Mouse (Mus musculus) midbrain, postnatal 0 days (tissue): ENCODE data around the gene Casd1. TPM values are rescaled to one million over a fixed set of nuclear protein-coding genes. Genes with fewer than 3 reads are reported as not detected.

ENCODE experiments used
- ATAC-seq: fragments of 200-750 bp; cut with Nextera tagmentation; 2 replicates; pipeline ENCODE4 v1.8.0; 2017; ENCODE audit warnings: moderate number of reproducible peaks, mild to moderate bottlenecking, moderate TSS enrichment, moderate library complexity; ENCODE audit not compliant: low FRiP score
- DNase-seq: peaks from one replicate; pipeline ENCODE4 v3.0.0-alpha.2; 2015; ENCODE audit warnings: low spot score
- H3K27ac ChIP-seq: fragments of 300-500 bp; sonication (generic); 2 replicates; pipeline ENCODE4 v1.5.1; 2014; ENCODE audit warnings: low read depth, mild to moderate bottlenecking, low read length, mixed read lengths
- H3K27me3 ChIP-seq: fragments of 300-500 bp; sonication (generic); 2 replicates; pipeline ENCODE4 v1.6.1; 2014; ENCODE audit warnings: low read length, control low read depth, mixed read lengths; ENCODE audit not compliant: insufficient read depth
- H3K36me3 ChIP-seq: fragments of 300-500 bp; sonication (generic); 2 replicates; pipeline ENCODE4 v1.6.1; 2014; ENCODE audit warnings: low read length, control low read depth, mixed read lengths; ENCODE audit not compliant: insufficient read depth
- H3K4me1 ChIP-seq: fragments of 300-500 bp; sonication (generic); 2 replicates; pipeline ENCODE4 v1.6.1; 2014; ENCODE audit warnings: mild to moderate bottlenecking, control low read depth, antibody characterized with exemption, low read length, mixed read lengths; ENCODE audit not compliant: insufficient read depth
- H3K4me2 ChIP-seq: fragments of 300-500 bp; sonication (generic); 2 replicates; pipeline ENCODE4 v1.6.1; 2014; ENCODE audit warnings: low read depth, mild to moderate bottlenecking, low read length, mixed read lengths; ENCODE audit not compliant: poor library complexity, severe bottlenecking
- H3K4me3 ChIP-seq: fragments of 300-500 bp; sonication (generic); 2 replicates; pipeline ENCODE4 v1.5.1; 2014; ENCODE audit warnings: low read depth, mild to moderate bottlenecking, low read length, moderate library complexity
- H3K9ac ChIP-seq: fragments of 300-500 bp; sonication (generic); replicated peaks from 2 replicates; pipeline ENCODE4 v1.6.1; 2014; ENCODE audit warnings: mild to moderate bottlenecking, low read length, moderate library complexity, mixed read lengths; ENCODE audit not compliant: poor library complexity, severe bottlenecking
- H3K9me3 ChIP-seq: fragments of 300-500 bp; sonication (generic); 2 replicates; pipeline ENCODE4 v1.6.1; 2016; ENCODE audit warnings: low read length, control low read depth
- CTCF ChIP-seq: IDR thresholded peaks from 2 replicates; pipeline ENCODE4 v1.5.1; 2016; ENCODE audit warnings: antibody characterized with exemption, mild to moderate bottlenecking
- WGBS: fragments of 180-500 bp; shearing (Covaris S2); extraction: QIAGEN DNeasy Blood & Tissue Kit; methylation state at CpG from one replicate; pipeline ENCODE4 v1.1.7; 2014; 5-methylcytosine and 5-hydroxymethylcytosine counted together
- polyA plus RNA-seq: library from polyadenylated mRNA; unstranded; fragments of >200 nt; fragmentation: Nextera tagmentation; extraction: Ambion mirVana; gene quantifications from 2 replicates; pipeline ENCODE4 v1.2.1, GENCODE M21; 2015
- total RNA-seq: library from RNA; depleted of rRNA; stranded (reverse); fragments of >200 nt; gene quantifications from 2 replicates; pipeline ENCODE4 v1.2.3, GENCODE M21; 2014; rRNA removed

The Casd1 gene
- total and polyA plus RNA-seq, 2 experiments from 2014 or later, result 44.7 to 93.6 TPM

DNA sequence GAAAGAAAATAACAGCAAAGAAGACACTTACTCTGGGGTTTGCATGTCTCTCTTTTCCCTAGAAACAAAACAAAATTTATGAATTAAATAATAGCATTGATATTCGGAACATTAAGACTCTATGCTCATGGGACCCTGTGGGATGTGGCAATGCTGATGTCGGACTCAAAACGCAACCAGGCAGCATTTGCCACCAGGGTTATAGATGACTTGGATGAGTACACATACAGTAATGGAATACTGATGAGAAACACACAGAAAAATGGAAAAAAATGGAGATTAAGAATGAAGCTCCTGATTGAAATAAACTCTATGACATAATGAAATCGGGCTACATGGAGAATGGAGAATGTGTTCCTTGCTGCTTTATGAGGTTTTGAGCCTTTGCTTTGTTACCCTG is 89.8 kb downstream of the Casd1 start:
- Histone ChIP-seq H3K36me3 (no peaks in the 10 kb centered on the region), H3K9ac (no peak overlapping the region), H3K4me2 (no peak overlapping the region), H3K27ac (no peak overlapping the region), H3K4me3 (no peak overlapping the region), H3K9me3 (no peaks in the 10 kb centered on the region), H3K4me1 (no peaks in the 10 kb centered on the region), H3K27me3 (no peaks in the 10 kb centered on the region)
- ATAC-seq (no peak), DNase-seq (no peak)
- TF ChIP-seq CTCF, result no peak
- 63% methylated on average over 4 of the region's 4 CpGs for WGBS

Other genes starting within 250 kb of the Casd1 start
- gene Col1a2, start 96.0 kb upstream of the Casd1 start, total RNA-seq, result 93.7 and 128 TPM in 2 replicates
- gene Col1a2, start 96.0 kb upstream of the Casd1 start, polyA plus RNA-seq, result 63.5 and 67.5 TPM in 2 replicates
- 35.0 and 36.3 TPM in 2 replicates for gene Sgce, start 146.4 kb downstream of the Casd1 start, total RNA-seq
- 44.6 and 49.2 TPM in 2 replicates for gene Sgce, start 146.4 kb downstream of the Casd1 start, polyA plus RNA-seq
- 55.9 and 62.9 TPM in 2 replicates for gene Peg10, start 146.5 kb downstream of the Casd1 start, total RNA-seq
- gene Peg10, start 146.5 kb downstream of the Casd1 start, polyA plus RNA-seq, result 4.7 and 6.7 TPM in 2 replicates